Mouse (Mus musculus): ENCODE measurements around the gene Tuba1a.

- TF ChIP-seq GATA1 (IDR thresholded peaks at IDR 0.05; ENCODE audit: borderline replicate concordance, low read length), result no peak
- no peak for TF ChIP-seq FLI1 (IDR thresholded peaks at IDR 0.05; ENCODE audit: low read length)
These were observed 36.4 kb upstream of the Tuba1a start for GRCm38 (mm10) chr15:98989701-98990430.

All from megakaryocyte, embryonic 14.5 days (primary cell).